Mouse (Mus musculus) CH12F3 (cell line): Measurements from ENCODE around the gene Rrbp1.

ENCODE experiments used
- in situ Hi-C: fragments of 300-500 bp; cut with MboI; formaldehyde crosslinking; loops from 2 replicates; pipeline ENCODE4 v1.14.3; 2020; ENCODE audit warnings: low sequenced_read_pairs

Rrbp1 gene

DNA sequence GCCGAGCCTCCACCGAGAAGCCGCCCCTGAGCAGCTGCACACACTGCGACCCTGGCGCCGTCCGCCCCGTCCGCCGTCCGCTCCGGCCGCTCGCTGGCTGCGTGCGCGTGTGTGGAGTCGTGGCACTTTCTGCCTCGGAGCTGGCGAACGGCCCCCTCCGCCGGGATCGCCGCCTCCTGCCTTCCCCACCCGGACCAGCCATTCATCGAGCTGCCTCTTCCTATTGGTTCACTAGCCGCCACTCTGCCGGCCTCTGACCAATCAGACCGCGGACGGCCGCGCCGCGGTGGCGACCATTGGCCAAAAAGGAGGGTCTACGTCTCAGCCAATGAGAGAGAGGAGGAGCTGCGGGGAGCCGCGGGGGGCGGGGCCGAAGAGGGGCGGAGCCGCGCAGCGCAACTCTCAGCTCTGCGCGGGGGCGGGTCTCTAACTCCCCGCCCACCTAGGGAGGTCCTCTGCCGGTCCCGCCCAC, at the start of gene Rrbp1:
Rrbp1 (minus strand) TSS at position 184 of the 472 bp plus-strand sequence.
- in situ Hi-C loops = no loop called here

DNA sequence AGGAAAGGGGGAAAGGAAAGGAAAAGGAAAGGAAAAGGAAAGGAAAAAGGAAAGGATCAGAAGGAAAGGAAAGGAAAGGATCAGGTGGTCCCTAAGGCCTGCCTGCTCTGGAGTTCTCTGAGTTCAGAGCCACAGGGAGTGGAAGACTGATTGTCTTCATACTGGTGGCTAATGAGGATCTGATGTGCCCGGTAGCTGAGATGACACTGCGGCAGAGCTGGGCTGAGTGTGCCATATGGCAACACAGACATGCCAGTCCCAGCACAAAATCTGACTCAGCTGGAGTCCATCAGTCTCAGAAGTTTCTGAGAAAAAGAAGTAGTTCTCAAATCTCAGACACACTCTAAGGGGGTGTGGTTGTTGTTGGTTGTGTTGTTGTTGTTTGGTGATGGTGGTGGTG, 46.7 kb upstream of the Rrbp1 start:
- in situ Hi-C loops = no loop called here

DNA sequence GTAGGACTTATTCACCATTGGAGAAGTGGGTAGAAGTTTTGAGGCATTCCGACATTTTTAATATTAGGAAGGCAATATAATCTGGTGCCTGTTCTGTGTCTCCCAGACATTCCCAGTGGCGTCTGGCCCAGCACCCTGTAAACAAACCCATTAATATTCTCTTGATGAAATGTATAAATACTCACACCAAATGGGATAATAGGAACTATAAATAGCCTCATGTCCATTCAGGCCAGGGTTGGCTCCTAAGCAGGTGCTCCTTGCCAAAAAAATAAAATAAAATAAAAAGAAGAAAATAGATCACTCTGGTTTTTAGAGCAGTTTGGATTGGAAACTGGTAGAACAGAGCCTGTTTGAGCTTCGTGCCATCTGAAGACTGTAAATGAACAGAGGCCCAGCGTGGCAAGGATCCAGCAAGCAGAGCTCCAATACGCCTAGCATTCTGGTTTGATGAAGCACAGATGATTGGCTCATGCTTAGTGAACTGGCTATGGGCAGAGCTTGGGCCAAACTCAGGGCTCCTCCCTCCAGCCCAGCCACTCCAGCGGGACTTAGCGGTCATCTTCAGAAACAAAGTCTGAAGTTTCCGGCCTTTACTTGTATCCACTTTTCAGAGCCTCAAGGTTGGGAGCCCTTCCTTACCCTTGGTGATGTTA, 41.5 kb upstream of the Rrbp1 start:
- in situ Hi-C loops = no loop called here

DNA sequence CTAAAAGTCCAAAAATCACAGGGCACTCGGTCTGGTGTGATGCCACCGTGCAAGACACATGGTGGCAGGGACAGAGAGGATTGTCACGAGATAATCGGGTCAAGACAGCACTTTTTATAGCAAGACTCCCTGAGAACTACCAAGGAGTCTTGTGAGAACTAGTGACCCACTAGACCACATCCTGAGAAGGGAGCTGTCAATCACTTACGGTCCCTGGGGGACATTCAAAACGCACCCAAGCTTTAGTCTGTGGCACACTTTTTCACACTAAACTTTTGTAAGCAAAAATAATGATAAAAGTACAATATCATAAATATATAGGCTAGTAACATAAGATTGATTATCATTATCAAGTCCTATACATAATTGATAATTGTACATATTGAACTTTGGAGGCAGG, 39.8 kb upstream of the Rrbp1 start:
- in situ Hi-C loops = no loop called here

DNA sequence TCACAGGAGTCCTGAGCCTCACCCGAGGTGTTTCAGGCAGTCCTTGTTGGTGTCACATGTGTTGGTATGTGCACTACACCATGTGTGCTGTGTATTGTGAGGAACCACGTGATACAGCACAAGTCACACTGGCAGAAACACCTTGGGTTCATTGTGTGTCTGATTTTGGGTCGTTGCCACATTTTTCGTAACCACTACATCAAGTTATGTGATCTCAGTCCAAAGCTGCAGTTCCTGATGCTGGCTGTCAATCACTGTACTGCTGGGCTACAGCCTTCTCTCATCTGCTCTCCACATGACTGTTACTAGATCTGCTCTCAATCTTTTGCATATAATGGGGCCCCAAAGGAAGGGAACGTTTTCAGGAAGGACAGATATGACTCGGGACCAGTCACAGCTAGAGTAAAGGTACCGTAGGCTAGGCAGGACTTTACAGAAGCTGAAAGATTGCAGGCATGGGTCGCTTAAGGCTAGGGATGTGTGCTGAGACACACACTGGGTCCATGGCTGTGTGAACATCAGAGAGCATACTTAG, 39.1 kb upstream of the Rrbp1 start:
- in situ Hi-C loops = no loop called here

DNA sequence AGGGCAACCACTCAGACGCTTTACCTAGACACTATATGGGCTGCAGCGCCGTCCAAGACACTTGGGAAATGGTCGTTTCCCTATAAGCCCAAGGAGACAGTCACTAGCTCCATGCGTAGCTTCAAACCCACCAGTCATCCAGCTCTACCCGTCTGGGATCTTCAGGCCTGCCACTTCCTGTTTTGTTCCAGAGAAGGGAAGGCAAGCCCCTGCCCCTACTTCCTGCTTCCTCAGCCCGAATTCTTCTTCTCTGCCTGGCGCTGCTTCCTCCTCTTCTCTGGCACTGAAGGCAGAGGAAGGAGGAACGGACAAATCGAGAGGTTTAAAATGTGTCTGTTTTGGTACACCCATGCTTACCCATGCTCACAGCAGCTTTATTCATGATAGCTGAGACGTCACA, 35.9 kb upstream of the Rrbp1 start:
- in situ Hi-C loops = no loop called here

DNA sequence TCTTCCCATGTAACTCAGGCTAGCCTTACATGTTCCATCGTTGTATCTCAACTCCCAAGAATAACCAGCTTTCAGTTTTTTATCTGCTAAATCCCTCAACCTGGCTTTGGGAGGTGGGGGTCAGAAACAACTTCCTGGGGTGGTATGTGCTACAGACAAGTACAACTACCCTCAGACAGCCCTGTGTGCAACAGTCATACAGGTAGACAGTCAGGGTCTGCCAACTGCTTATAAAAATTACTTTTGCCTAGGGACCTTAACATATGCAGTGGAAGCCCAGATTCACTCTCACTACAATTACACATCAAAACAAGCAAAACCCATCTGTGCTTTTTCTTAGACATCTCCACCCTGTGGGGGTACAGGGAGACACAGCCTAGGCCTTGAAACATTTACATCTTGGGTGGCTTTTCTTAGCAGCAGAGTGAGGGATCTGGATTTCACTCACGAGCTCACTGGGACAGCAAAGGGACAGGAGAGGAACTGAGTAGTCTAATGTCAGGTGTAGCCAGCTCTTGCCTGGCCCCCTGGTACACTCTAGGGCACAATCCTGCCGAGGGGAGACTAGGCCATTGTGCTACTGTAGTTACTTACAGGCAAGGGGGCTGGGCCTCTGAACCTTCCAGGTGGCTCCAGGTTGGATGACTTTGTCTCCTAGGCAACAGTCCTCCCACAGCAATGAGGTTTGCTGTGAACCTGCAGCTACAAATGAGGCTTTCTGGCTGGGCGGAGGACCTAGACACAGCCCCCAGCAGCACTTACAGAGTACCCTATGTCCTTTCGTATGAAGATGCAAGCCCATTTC, 34.9 kb upstream of the Rrbp1 start:
- in situ Hi-C loops = no loop called here

DNA sequence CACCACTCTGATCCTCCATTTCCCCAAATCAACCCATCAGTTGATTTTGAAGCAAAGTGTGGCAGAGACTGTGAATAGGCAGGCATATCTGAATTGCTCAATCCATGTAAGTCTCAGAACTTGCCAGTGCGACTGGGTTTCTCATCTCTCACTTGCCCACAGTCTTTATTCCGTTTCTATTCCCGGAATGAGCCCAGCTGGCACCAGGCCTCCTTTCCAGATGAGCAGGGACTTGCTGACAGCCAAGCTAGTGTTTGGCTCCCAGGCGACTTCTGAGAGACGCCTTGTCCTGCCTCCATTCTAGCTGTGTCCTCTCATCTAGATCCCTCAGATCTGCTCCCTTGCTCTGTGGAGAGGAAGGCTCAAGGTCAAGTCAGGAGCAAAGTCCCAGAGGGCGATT, 33.7 kb upstream of the Rrbp1 start:
- in situ Hi-C loops = no loop called here

DNA sequence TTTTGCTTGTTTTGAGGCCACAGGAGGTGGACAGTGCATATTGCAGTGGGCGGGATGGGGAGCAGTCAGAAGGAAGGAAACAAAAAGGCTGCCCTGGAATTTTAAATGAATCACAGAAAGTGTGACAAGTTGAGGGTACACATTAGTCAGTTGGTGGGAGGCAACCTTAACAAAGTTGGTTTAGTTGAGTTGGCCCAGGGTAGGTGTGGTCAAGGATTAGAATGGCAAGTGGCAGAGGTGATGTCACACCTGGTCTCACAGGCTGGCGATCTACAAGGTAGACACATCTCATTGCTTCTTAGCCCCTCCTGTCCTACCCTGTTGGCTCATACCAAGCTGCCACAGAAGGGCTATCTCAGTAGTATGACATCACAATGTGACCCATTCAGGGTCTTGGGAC, 21.6 kb upstream of the Rrbp1 start, which contains the start of gene Banf2:
Banf2 (plus strand) TSS at position 396 of the 400 bp plus-strand sequence.
- in situ Hi-C loops = no loop called here

DNA sequence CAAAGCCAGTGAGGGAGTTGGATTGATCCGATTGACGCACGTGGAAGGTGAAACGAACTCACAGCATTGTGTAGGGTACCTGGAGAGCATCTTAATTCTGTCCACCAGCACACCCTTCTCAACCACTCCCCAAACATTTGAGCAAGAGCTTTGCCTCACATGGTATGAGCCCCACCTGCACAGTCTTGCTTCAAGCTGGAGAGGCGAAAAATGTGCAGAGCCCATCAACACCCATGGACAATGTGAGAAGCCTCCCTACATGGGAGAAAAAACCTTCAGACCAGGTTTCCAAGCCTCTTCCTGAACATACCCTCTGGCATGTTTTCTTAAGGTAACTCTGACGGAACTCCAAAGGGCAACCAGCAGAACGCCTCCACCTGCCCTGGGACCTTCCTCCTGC, 19.7 kb upstream of the Rrbp1 start:
- in situ Hi-C loops = no loop called here

DNA sequence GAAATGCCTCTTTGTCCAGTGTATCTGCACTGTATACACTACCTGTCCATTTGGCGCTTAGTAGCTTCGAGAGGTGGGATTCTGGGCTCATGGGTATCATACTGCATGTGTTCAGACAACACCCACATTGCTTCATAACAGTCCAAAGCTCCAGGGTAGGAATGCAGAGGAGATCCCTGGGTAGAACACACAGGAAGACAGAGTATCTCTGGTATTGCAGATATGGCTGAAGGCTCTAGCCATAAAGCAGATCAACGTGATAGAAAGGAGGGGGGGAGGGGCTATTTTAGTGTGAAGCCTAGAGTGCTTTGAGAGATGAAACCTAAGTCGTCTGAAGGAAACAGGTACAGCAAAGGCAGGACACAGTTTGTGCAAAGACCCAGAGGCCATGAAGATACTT, 15.4 kb upstream of the Rrbp1 start:
- in situ Hi-C loops = no loop called here

DNA sequence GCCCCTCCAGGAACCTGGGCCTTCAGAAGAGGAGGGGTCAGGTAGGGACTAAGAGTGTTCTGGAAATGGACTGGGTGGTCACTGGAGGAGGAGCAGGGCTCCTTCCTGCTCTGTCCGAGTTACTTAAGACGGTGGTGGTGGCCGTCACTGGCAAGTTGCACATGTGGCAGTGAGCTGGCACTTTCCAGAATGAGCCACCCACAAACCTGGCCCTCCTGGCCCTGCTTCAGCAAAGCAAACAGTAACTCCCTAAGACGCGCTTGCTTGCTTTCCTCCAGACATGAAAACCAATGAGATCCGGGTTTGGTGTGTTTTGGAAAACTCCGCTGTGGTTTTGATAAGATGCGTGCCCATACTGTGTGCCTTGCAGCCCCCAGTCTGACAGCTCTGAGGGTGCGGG, 14.3 kb upstream of the Rrbp1 start:
- in situ Hi-C loops = no loop called here

DNA sequence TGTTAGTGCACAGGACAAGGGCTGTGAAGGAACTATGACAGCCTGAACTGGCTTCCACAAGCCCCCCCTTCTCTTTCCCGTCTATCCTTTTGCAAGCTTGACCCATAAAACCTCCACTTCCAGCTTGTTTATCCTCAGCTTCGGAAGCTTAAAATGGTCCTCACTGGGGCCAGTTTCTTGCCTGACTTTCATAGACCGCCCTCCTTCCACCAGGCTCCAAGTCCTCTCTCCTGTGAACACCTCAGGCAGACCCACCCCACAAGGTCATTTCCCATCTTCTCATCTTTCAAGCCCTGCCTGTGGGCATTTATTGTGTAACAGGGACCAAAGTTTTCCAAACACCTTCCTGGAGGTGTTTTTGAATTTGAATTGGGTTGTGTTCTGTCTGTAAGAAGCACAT, 11.4 kb upstream of the Rrbp1 start:
- in situ Hi-C loops = no loop called here

DNA sequence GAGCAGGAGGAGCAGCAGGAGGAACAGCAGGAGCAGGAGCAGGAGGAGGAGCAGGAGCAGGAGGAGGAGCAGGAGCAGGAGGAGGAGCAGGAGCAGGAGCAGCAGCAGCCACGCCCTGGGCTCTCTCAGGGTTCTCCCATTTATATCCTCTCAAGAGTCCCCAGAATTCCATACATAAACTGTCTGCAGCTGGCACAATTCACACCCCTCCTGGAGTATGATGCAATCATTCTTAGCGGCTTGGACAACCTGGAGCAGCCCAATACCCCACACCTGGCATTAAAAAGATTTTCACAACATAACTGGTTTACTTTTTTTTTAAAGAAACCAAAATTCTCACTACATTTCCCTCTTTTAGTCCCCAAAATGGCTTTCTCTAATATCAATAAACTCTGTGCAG, 8.9 kb upstream of the Rrbp1 start:
- in situ Hi-C loops = no loop called here

DNA sequence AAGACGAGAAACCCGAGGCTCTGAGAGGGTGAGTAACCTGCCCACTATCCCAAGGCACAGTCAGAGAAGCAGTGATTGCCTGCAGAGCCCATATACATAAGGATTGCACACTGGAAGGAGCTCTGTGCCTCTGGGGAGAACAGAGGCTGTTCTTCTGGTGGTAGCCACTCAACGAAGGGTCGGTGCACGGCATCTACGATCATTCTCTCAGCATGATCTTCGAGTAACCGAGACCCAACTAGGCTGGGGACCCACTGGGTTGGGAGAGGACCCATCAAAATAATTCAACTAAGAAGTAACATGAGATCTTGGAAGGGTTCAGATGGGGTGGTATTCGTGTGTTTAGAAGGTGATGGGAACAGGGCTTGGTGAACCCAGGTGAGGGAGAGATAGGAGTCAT, 4.8 kb upstream of the Rrbp1 start:
- in situ Hi-C loops = no loop called here

DNA sequence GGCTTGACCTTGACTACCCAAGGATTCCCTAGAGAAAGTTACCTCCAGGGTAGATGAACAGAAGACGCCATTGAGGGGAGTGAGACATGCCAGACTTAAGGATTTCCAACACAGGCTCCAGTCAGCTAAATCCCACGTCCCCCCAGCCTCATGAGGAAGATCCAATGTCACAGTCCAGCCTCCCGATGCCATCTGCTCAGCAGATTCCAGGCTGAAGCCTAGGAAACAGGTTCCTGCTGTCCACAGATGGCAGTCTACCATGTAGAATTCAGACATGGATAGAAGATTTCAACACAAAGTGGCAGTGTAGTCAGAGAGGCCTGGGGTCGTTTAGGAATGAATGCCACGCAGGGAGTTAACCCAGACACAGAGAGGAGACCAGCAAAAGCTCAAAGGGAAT, 3.4 kb upstream of the Rrbp1 start:
- in situ Hi-C loops = no loop called here

DNA sequence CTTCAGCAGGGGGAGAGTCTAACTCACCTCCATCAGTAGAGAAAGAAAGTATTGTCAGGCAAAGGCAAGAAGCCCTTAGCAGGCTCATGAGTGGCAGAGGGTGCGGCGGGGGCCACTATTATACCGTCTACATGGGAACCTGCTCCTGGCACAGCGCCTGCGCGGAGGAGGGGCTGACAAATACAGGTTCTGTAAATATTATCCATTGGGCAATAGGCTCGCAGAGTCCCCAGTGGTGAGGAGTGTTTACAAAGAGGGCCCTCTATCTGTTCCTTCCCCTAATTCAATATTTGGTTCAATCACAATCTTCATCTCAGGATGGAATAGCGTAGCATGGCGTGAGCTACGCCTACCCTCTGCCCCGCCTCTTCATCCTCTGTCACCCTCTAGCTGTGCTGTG, 3.0 kb upstream of the Rrbp1 start:
- in situ Hi-C loops = no loop called here

DNA sequence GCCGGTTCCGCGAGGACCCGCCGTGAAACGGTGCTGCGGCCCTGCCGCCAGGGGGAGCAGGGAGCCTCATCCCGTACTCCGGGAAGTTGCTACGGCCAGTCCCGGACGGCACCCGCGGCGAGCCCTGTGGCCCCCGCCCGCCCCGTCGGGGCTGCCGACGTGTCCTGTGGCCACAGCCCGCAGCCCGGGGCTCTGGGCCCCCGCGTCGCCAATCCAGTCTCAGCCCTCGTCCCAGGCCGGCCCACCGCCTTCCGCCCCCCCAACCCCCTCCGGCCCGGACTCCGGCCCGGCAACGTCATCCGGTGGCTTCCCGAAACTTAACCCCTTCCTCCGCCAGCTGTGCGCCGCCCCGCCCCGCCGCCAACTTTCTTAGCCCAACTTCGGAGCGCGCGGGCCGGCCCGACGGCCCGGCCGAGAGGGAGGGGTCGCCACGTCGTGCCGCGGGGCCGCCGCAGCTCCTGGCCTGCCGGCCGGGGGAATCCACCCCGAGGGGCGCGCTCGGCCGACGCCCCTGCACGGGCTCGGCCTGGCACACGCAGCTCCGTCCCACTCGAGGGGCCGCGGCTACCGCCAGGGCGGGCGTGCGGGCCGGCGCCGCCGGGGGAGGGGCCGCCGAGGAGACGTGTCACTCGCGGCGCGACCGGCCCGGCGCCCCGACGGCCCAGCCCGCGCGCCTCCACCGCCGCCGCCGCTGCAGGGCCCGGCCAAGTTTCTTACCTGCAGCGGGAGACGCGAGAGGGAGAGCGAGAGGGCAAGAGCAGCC, 600 bp downstream of the Rrbp1 start:
- in situ Hi-C loops = no loop called here

DNA sequence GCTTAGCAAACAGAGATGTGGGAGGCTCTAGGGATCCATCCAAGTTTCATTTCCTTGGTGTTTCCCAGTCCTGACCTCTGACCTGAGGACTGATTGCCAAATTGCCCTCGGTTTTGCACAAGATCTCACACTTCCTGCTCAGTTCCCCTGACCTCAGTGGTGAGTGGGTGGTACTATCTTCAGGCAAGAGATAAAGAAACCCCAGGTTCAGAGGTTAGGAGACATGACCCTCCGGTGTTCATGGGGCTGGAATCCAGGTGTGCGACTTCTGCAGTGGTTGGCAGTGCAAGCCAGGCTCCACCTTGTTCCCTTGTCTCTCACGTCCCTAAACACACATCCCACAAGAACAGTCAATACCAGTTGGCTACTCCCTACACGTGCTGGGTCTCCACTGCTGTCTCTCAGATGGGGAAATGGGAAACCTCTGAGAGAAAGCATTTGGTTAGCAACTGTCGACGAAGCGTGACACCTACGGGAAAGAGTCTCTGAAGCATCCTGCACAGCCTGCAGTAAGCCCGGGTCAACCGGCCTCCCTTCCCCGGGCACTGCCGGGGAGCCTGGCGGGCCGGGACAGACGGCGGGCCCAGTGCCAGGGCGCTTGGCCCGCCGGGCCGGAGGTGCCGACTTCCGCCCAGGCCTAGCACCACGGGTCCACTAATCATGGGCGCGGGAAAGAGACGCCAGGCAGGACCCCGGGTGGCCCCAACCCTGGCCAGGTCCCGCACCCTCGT, 1.3 kb downstream of the Rrbp1 start:
- in situ Hi-C loops = loop anchor here (10.0 kb wide), 1 partner anchor 205 kb away; no protein-coding TSS in a partner anchor

DNA sequence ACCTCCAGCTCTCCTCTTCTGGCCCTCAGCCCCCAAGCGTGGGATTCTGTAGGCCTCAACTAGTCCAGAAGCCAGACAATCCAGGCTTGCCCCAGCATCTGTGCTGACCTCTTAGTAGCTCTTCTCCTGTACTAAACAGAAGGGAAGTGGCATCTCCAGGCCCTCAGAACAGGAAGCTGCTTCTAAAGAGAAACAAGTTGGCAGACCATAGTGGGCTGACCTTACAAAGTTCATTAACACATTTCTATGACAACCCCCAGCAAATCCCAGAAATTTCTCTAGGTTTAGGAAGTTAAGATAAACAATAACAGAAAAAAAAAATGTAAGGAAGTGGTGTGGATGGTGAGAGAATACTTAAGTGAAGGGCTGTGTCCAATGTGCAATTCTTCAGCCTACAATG, 2.0 kb downstream of the Rrbp1 start:
- in situ Hi-C loops = loop anchor here (10.0 kb wide), 1 partner anchor 206 kb away; no protein-coding TSS in a partner anchor

DNA sequence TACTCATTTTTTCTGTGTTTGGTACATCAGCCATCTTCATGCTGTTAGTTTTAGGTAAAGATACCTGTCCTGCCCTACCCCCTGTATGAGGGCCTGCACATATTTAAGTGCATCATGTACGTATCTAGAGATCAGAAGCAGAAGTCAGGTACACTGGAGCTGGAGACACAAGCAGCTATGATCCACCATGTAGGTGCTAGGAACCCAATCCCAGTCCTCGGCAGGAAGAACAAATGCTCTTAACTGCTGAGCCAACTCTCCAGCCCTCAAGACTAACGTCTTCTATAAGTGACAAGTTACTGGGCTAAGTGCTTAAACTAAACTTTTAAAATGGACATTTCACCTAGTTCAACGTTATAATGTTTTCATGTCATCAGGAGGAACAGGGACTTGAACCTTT, 3.9 kb downstream of the Rrbp1 start:
- in situ Hi-C loops = loop anchor here (10.0 kb wide), 1 partner anchor 208 kb away; no protein-coding TSS in a partner anchor
